Mouse (Mus musculus) embryonic stem cell, embryonic (primary cell): ENCODE results near the gene Naa10.

Source experiments
- CTCF ChIA-PET, 4 experiments: fragments of 300-600 bp in 2 of 4; fragments of 350-600 bp in 2 of 4; sonication (Branson Sonifier 250); formaldehyde crosslinking; loops; one replicate each; lab custom pipeline; 2022; ENCODE audit warnings: inconsistent platforms in 2 of 4; lab: Charles Lee
- POLR2A ChIA-PET, 4 experiments: fragments of 300-600 bp in 2 of 4; fragments of 350-600 bp in 2 of 4; sonication (Branson Sonifier 250); formaldehyde crosslinking; loops; one replicate each; lab custom pipeline; 2022; ENCODE audit warnings: antibody characterized with exemption in 4 of 4, inconsistent platforms in 1 of 4; lab: Charles Lee

Naa10 gene

DNA sequence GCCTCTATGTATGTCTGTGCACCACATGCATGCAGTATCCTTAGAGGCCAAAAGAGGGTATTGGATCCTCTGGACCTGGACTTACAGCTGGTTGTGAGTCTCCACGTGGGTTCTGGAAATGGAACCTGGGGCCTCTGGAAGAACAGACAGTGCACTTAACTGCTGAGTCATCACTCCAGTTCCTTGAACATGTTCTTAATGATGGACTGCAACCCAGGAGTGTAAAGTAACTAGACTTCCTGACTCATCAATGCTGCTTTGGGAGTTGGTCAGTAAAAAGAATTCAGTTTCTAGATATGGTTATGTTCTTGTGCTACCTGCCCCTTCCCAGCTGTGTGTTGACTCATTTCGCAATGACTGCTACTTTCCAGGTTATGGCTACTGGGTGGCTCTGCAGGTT is 10.1 kb upstream of the Naa10 start:
- POLR2A ChIA-PET = interaction anchor here (1.0 to 15.1 kb wide), 24 partner anchors 9 to 473 kb away, joined by 3 to 334 read pairs (median 11); partner anchors contain the start of genes Arhgap4 (in 3 of the 4), Naa10 (in 3 of the 4), Hcfc1 (in 2 of the 4) and Haus7 (in 1 of the 4)

DNA sequence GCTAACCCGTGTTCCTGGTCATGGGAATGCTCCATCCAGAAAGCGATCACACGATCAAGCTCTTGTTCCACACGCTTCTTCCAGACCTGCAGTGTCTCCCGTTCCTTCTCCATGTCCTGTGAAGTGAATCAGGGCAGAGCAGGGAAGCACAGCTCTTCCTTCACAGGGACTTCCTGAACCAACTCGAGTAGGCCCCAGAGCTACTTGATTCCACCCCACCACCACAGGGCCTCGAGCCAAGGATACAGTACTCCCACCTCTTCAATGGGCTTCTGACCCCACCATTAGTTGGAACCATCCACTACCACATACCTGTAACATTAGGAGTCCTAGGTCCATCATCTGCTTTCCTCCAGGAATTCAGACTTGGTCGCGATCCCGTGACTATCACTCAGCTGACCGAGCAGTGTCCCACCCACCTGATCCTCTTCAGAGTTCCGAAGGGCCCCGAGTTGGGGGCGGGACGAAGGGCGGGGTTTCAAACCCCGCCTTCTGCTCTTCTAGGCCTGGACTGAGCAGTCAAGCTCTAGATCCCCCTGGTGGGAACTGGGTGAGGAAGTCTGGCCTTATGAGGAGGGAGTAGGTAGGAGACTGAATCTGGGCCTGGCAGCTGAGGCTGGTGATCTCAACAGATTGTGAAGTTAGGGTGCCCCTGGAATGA is 8.8 kb upstream of the Naa10 start, which contains the start of gene Renbp:
Renbp (minus strand) TSS at position 449 of the 661 bp plus-strand sequence.
- POLR2A ChIA-PET = interaction anchor here (0.5 to 15.1 kb wide), 96 partner anchors 9 to 498 kb away, joined by 3 to 334 read pairs (median 5); partner anchors contain the start of genes Arhgap4 (in 3 of the 4), Hcfc1 (in 3 of the 4), Naa10 (in 3 of the 4) and Haus7 (in 2 of the 4)
- CTCF ChIA-PET = interaction anchor here in 3 of 4 experiments (0.5 to 2.0 kb wide), 14 partner anchors 9 to 242 kb away, joined by 3 to 7 read pairs (median 3); partner anchors contain the start of genes Arhgap4 (in 2 of the 3), Naa10 (in 2 of the 3) and Irak1 (in 1 of the 3)

More for the DNA sequence above, 10.1 kb upstream of the Naa10 start:
- CTCF ChIA-PET = interaction anchor here in 1 of 4 experiments (0.8 to 2.0 kb wide), 4 partner anchors 10 to 135 kb away, joined by 3 to 6 read pairs (median 4); partner anchors contain the start of genes Arhgap4 and Naa10

DNA sequence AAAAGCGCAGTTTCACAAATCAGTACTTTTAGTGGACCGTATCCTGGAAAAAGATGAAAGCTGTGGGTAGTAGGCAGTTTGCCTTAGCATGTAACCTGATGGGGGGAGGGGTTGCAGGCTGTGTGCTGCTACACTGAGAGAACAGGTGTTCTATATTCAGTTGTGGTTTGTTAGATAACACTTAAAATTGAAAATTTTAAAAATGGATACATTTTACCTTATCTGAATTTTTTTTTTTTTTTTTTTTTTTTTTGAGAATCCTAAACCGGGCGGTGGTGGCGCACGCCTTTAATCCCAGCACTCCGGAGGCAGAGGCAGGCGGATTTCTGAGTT is 772 bp upstream of the Naa10 start:
- CTCF ChIA-PET = interaction anchor here in 1 of 4 experiments (0.7 kb wide), 1 partner anchor 16 kb away, joined by 9 read pairs; no protein-coding TSS in a partner anchor
- POLR2A ChIA-PET = interaction anchor here (0.7 to 15.1 kb wide), 11 partner anchors 7 to 128 kb away, joined by 3 to 334 read pairs (median 10); partner anchors contain the start of genes Hcfc1 (in 2 of the 4) and Renbp (in 2 of the 4)

DNA sequence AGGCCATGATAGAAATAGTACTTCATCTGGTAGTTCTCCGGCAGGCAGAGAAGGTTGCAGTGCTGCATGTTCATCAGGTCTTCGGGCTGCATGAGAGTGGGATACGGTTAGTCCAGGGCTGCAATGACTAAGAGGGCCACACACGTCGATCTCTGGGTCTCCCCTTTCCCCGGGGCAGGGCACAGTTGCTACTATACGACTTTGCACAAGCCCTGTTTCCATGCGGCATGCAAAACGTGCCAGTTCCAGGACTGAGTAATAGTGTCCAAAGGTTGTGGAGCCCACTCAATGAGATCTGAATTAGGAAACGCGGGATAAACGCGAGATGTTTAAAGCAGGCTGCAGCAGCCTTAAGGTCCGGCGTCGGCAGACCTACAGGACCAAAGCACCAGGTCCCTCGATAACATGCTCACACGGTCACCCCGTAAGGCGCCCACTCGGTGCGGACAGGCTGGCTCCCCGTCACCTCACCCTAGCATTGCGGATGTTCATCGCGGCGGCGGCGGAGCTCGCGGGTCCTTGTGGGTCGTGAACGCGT is 390 bp downstream of the Naa10 start:
- POLR2A ChIA-PET = interaction anchor here (0.6 to 15.1 kb wide), 36 partner anchors 8 to 507 kb away, joined by 3 to 334 read pairs (median 4); partner anchors contain the start of genes Renbp (in 3 of the 4), Hcfc1 (in 2 of the 4), Rpl10 (in 2 of the 4) and Abcd1 (in 1 of the 4)
- CTCF ChIA-PET = interaction anchor here in 3 of 4 experiments (0.8 to 1.2 kb wide), 6 partner anchors 9 to 124 kb away, joined by 3 to 4 read pairs (median 3); partner anchors contain the start of gene Renbp (in 2 of the 3)

DNA sequence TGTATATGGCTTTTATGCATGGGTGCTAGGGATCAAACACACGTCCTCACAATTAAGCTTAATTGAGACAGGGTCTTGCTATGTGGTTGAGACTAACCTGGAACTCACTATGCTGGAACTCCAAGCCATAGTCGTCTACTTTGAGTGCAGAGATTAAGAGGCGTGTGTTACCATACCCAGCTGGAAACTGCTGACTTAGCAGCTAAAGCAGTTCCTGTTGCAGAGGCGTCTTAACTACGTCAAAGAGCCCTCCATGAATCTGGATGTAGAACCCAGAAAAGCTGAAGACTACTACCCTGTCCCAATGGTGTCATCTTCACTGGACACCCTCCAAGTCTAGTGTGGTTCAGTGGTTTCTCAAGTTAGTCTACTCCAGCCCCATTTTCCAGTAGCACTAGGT is 3.1 kb downstream of the Naa10 start:
- ChIA-PET POLR2A (interaction anchor here in 1 of 4 experiments (0.5 to 11.2 kb wide), 3 partner anchors 11 to 104 kb away, joined by 3 to 196 read pairs (median 3); partner anchors contain the start of gene Renbp), CTCF (no interaction called here)

DNA sequence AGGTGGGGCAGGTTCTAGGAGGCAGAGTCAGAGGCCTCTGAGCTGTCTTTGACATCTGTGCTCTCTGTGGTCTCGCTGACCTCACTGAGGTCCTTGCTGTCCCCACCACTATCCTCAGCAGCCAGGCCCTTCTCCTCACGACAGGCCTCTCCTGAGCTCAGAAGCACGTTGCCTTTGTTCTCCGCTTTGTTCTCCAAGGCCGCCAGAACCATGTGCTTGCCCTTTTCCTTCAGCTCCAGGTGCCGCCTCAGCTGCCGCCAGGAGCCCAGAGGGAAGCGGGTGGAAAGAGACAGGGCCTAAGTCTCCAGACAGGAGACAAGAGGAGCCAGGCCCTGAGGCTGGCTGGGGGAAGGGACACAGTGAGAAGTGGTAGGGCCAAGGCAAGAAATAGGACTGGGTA is 4.8 kb downstream of the Naa10 start:
- ChIA-PET POLR2A (interaction anchor here in 2 of 4 experiments (0.7 to 11.2 kb wide), 11 partner anchors 9 to 458 kb away, joined by 3 to 196 read pairs (median 4); partner anchors contain the start of genes Hcfc1 (in 2 of the 2), Renbp (in 2 of the 2), Haus7 (in 1 of the 2) and Srpk3 (in 1 of the 2)), CTCF (interaction anchor here in 1 of 4 experiments (0.6 kb wide), 1 partner anchor 263 kb away, joined by 3 read pairs; no protein-coding TSS in a partner anchor)

DNA sequence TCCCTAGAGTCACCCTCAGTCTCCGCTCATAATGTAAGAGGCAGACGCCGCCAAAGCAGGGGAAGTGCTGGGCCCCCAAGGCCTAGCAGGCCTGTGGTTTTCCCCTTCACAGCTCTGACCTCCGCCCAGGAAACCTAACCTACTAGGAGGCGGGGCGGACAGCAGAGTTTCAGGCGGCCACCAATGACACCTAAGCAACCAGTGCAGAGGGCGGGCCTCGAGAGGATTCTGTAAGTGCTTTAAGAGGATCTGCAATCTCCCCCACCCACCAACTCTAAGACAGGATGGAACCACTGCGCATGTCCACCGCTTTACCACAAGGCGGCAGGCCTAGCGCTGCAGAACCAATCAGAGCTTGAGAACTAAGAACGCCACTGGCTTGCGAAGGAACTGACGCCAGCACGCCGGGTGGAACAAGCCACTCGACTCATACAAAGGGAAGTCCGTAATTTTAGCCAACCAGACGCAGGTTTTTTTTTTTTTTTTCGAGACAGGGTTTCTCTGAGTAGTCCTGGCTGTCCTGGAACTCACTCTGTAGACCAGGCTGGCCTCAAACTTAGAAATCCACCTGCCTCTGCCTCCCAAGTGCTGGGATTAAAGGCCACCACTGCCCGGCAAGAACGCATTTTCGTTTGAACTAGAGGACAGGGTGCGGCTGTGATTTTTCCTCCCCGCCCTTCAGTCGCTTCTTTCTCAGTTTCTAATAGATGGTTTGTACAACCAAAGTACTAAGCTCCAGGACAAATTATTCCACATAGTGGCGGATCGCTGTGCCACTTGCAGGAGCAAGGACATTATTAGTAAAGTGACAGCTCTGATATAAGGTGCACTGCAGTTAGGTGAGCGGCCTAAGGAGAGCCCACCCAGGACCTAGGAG is 6.7 kb downstream of the Naa10 start:
- ChIA-PET CTCF (interaction anchor here in 2 of 4 experiments (0.6 to 1.2 kb wide), 8 partner anchors 10 to 456 kb away, joined by 3 to 7 read pairs (median 4); partner anchors contain the start of genes Haus7 (in 1 of the 2) and Renbp (in 1 of the 2)), POLR2A (interaction anchor here (0.6 to 11.2 kb wide), 72 partner anchors 8 to 909 kb away, joined by 3 to 196 read pairs (median 4); partner anchors contain the start of genes Renbp (in 3 of the 4), Bcap31 (in 2 of the 4), Hcfc1 (in 2 of the 4) and Abcd1 (in 1 of the 4))

DNA sequence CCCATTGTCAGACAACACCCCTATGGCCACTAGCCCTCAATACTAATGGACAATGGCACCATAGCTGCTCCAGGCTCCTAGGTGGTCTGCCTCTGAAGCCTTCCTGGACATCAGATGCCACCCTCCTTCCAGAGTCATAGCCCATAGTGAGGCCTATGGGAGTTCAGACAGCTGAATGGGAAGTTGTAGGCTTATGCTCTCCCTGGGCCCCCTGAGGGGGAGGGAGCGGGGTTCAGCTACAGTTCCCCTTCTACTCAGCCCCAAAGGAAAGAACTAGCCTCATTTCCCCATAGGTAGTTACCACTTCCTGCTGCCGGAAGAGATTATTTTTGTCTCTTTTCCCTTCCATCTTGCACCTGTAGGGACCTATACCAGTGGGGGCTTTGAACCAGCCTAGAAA is 10.2 kb downstream of the Naa10 start:
- ChIA-PET POLR2A (interaction anchor here in 2 of 4 experiments (0.6 to 1.6 kb wide), 3 partner anchors 9 to 55 kb away, joined by 3 read pairs; partner anchors contain the start of gene Hcfc1 (in 1 of the 2)), CTCF (no interaction called here)

DNA sequence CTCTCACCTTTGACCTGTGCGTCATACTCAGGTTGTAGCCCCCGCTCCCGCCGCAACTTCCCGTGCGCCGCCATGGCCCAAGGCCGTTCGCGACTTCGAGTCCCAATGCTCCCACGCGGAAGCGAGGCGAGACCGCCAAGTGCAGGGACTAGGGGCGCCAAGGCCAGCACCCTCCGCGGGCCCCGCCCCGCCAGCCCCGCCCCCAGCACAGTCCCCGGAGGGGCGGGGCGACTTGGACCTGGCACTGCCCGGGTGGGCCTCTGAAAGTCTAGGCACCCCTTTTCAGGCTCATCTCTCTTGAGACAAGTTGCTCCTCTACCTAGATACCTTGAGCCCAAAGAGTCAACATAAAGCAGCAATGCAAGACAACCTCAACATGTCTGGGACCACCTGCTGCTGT is 10.6 kb downstream of the Naa10 start:
- ChIA-PET POLR2A (interaction anchor here in 2 of 4 experiments (1.0 to 1.6 kb wide), 5 partner anchors 10 to 118 kb away, joined by 3 to 6 read pairs (median 3); partner anchors contain the start of genes Arhgap4 (in 1 of the 2) and Naa10 (in 1 of the 2)), CTCF (no interaction called here)

DNA sequence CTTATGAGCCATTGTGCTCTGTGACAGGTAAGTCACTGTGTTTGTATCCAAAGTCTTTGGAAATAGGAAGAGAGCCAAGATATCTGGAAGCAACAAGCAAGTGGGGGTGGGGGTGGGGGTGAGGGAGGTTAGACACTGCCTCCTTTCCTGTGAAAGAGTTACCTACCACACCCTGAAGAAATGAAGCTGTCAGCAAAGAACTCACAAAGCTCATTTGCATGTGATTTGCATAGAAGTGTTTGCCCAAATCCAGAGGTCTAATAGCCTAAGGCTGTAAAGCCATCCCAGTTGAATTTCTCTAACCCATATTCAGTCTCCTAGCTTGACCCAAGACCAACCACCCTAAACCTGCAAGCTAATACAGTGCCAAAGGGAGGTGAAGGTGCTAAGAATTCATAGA is 11.3 kb downstream of the Naa10 start:
- CTCF ChIA-PET = interaction anchor here in 1 of 4 experiments (1.4 kb wide), 1 partner anchor 11 kb away, joined by 3 read pairs; the partner anchor contains the start of genes Arhgap4 and Naa10
- POLR2A ChIA-PET = interaction anchor here in 2 of 4 experiments (0.8 to 1.8 kb wide), 8 partner anchors 10 to 118 kb away, joined by 3 to 7 read pairs (median 3); partner anchors contain the start of genes Arhgap4 (in 1 of the 2), Irak1 (in 1 of the 2) and Naa10 (in 1 of the 2)

DNA sequence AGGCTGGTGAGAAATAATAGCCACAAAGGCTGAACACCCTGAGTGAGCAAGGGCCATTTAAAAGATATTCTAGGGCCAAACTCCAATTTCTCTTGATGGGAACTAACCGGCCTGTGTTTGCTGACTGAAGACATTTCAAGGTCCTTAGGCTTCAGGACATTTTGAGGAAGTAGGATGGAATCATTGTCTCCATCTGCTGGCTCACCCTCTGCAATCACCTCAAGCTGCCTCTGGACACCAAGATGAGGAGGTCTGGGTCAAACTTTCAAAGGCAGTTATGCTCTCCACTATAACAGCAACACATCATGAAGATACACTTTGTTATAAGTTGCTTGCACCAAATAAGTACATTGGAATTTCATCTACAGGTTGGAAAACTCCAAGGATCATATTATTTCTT is 11.7 kb downstream of the Naa10 start:
- ChIA-PET CTCF (interaction anchor here in 1 of 4 experiments (1.4 kb wide), 1 partner anchor 12 kb away, joined by 3 read pairs; the partner anchor contains the start of genes Arhgap4 and Naa10), POLR2A (interaction anchor here in 2 of 4 experiments (0.8 to 1.8 kb wide), 8 partner anchors 10 to 117 kb away, joined by 3 to 7 read pairs (median 3); partner anchors contain the start of genes Arhgap4 (in 1 of the 2), Irak1 (in 1 of the 2) and Naa10 (in 1 of the 2))

DNA sequence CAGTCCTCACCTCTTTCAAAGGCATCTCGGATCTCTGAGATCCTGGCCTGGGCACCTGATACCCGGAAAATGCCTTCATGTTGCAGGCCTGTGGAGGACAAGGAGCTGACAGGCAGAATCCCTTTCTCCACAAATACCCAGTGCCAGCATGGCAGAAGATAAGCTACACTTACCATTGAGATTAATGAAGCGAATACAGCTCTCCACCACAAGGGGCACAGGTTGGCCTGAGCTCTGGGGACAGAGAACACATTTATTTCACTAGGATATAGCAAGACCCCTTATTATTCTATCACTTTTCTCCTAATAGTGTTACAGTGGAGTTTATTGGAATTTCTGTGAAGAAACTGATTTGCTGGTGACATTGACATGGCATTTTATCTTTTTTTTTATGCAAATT is 23.8 kb downstream of the Naa10 start:
- CTCF ChIA-PET = interaction anchor here in 2 of 4 experiments (0.5 to 1.0 kb wide), 4 partner anchors 99 to 218 kb away, joined by 3 read pairs; partner anchors contain the start of gene Irak1 (in 1 of the 2)
- POLR2A ChIA-PET = interaction anchor here in 2 of 4 experiments (0.5 to 1.5 kb wide), 3 partner anchors 11 to 23 kb away, joined by 3 read pairs; no protein-coding TSS in a partner anchor

DNA sequence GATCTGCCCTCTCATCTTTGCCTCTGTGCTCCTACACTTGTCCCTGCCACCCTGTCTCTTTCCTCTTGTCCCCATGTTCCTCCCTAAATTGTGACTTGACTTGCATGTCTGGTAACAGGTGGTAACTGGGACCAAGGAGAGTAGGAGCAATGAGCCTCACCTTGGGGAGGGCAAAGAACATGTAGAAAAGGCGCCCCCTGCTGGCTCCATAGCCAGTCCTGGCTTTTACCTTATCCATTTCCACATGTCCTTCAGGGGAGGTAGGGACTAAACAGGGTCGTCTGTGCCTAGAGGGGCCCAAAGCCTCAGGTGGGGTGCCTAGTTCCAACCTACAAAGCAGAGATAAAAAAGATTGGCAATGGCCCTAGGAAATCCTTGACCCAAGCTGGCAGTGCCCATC is 26.0 kb downstream of the Naa10 start, which contains the start of gene L1cam:
L1cam (minus strand) TSS at position 387 of the 400 bp plus-strand sequence.
- CTCF ChIA-PET = interaction anchor here in 2 of 4 experiments (1.1 to 1.7 kb wide), 4 partner anchors 97 to 224 kb away, joined by 3 to 9 read pairs (median 5); no protein-coding TSS in a partner anchor
- POLR2A ChIA-PET = interaction anchor here in 1 of 4 experiments (0.9 kb wide), 1 partner anchor 19 kb away, joined by 3 read pairs; no protein-coding TSS in a partner anchor

DNA sequence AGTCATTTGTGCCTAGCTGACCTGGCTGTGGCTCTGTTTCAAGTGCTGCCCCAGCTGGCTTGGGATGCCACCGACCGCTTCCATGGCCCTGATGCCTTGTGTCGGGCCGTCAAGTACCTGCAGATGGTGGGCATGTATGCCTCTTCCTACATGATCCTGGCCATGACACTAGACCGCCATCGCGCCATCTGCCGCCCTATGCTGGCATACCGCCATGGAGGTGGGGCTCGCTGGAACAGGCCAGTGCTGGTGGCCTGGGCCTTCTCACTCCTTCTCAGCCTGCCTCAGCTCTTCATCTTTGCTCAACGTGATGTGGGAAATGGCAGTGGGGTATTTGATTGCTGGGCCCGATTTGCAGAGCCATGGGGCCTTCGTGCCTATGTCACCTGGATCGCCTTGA is 28.9 kb downstream of the Naa10 start:
- ChIA-PET CTCF (interaction anchor here in 2 of 4 experiments (1.0 to 1.7 kb wide), 4 partner anchors 93 to 238 kb away, joined by 3 to 4 read pairs (median 4); no protein-coding TSS in a partner anchor), POLR2A (interaction anchor here in 2 of 4 experiments (0.7 to 1.4 kb wide), 6 partner anchors 9 to 99 kb away, joined by 3 to 5 read pairs (median 4); partner anchors contain the start of genes Arhgap4 (in 1 of the 2) and Naa10 (in 1 of the 2))

DNA sequence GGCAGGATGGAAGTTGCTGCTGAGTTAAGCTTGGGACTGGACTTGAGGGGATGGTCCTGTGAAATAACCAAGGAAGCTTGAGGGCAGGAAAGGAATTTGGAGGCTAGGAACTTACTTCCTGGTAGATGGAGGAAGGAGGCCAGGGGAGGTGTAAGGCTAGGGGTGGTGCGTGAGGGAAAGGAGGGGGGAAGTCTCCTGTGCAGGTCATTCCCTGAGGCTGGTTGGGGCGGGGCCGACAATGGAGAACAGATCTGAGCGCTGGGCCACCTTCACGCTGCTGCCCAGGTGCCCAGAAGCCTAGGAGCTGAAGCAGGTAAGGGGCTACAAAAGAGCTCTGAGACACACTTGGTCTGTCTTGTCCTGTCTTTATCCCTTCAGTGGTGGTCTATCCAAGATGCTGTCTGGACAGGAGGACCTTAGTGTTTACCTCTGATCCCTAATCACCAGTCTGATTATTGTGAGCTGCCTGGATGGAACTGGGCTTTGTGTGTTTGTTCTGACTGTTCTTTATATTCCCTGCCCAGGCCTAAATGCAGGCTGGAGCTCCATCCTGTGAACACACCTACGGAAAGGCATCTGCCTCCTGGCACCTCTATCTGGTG is 30.1 kb downstream of the Naa10 start, which contains the start of gene Avpr2:
Avpr2 (plus strand) TSS at position 552 of the 602 bp plus-strand sequence.
- POLR2A ChIA-PET = interaction anchor here in 3 of 4 experiments (0.7 to 1.9 kb wide), 10 partner anchors 8 to 97 kb away, joined by 3 to 9 read pairs (median 4); partner anchors contain the start of genes Arhgap4 (in 1 of the 3), Naa10 (in 1 of the 3) and Renbp (in 1 of the 3)
- CTCF ChIA-PET = interaction anchor here in 2 of 4 experiments (1.0 to 1.5 kb wide), 3 partner anchors 96 to 237 kb away, joined by 3 to 4 read pairs (median 3); no protein-coding TSS in a partner anchor
